Mouse (Mus musculus): ENCODE results near the gene Acox1. TPM values are rescaled to one million over a fixed set of nuclear protein-coding genes. Genes with fewer than 3 reads are reported as not detected.

Acox1 gene
- polyA plus RNA-seq, 1 experiment = 136 TPM

- H3K4me1 ChIP-seq (ENCODE audit: control insufficient read depth, insufficient read depth, low read length) = peaks cover 2% of the 10 kb centered on the region; the same call in 1 of the 2 replicates
- TF ChIP-seq CTCF (IDR thresholded peaks at IDR 0.05; ENCODE audit: extremely low read depth, insufficient read depth, low read length) (no peak), POLR2A (IDR thresholded peaks at IDR 0.05; ENCODE audit: extremely low read depth, insufficient read depth, low read length) (no peak)
- H3K27ac ChIP-seq (ENCODE audit: insufficient read depth, low read length) = no peak overlapping the region
- H3K4me3 ChIP-seq (ENCODE audit: insufficient read depth, low read length) = no peak overlapping the region
Observed at GRCm38 (mm10) chr11:116161312-116161711, 37.5 kb downstream of the Acox1 start.

DNA sequence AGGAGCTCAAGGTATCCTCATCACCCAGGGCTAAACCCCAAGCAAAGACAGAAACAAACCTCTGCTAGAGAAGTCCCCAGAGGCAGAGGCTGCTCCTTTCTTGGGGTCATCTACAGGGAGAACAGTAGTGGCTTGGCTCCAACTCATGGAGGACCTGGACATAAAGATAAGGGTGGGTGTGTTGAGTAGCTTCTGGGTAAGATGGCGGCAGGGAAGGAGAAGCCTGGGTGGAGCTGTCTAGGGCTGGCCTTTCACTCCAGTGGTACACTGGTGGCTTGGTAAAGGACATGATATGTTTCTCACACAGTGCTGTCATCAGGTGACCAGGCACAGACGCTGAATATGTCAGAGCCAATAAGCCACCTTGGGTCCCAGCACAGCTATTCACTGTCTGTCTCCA, 47.9 kb downstream of the Acox1 start:
- no peak overlapping the region for H3K4me3 ChIP-seq (ENCODE audit: insufficient read depth, low read length)

DNA sequence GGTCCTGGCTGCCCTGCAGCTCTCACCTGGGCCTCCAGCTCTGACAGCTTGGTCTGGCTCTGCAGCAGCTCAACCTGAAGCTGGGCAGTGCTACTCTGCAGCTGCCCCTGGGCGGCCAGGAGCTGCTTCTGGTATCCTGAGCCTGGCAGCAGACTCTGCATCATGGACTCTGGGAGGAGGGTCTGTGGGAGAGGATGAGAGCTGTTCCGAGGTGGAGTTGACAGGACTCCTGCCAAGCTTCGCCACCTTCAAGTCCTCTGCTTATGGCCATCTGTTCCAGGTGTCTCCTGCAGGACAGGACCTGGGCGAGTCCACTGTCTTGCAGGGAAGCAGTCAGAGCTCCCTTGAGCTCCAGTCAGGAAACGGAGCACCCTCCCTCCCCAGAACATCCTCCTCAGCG, 49.5 kb downstream of the Acox1 start:
- H3K4me1 ChIP-seq (ENCODE audit: control insufficient read depth, insufficient read depth, low read length) = peaks cover 6% of the 10 kb centered on the region
- no peak overlapping the region for H3K4me3 ChIP-seq (ENCODE audit: insufficient read depth, low read length)
- TF ChIP-seq POLR2A (IDR thresholded peaks at IDR 0.05; ENCODE audit: extremely low read depth, insufficient read depth, low read length) = no peak
- no peak for TF ChIP-seq CTCF (IDR thresholded peaks at IDR 0.05; ENCODE audit: extremely low read depth, insufficient read depth, low read length)
- H3K27ac ChIP-seq (ENCODE audit: insufficient read depth, low read length) = no peak overlapping the region

More for the DNA sequence above, 47.9 kb downstream of the Acox1 start:
- TF ChIP-seq POLR2A (IDR thresholded peaks at IDR 0.05; ENCODE audit: extremely low read depth, insufficient read depth, low read length) (no peak), CTCF (IDR thresholded peaks at IDR 0.05; ENCODE audit: extremely low read depth, insufficient read depth, low read length) (no peak)
- Histone ChIP-seq H3K27ac (ENCODE audit: insufficient read depth, low read length) (no peak overlapping the region), H3K4me1 (ENCODE audit: control insufficient read depth, insufficient read depth, low read length) (peaks cover 3% of the 10 kb centered on the region)

DNA sequence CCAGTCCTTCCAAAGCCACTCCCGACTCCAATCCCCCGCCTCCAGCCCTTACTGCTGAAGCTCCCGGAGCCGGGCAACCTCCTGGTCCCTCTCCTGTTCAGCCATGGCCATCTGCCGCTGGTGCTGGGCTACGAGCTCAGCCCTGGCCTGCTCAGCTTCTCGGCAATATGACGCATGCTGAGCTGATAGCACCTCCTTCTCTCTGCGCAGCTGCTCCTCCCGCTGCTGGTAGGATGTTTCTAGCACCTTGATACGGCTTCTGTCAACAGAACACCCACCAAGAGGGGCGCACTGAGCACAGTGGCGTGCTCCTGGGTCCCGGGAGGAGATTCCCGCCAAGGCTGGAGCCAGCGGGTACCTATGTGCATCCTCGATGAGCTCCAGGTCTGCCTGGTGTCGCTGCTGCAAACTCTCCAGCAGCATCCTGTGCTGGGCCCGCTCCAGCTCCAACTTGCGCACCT, 50.1 kb downstream of the Acox1 start:
- Histone ChIP-seq H3K4me3 (ENCODE audit: insufficient read depth, low read length) (no peak overlapping the region), H3K27ac (ENCODE audit: insufficient read depth, low read length) (0 out of 2 replicates have a peak overlapping the region, but pooled peaks have one; percentile 24), H3K4me1 (ENCODE audit: control insufficient read depth, insufficient read depth, low read length) (peaks cover 6% of the 10 kb centered on the region)
- TF ChIP-seq POLR2A (IDR thresholded peaks at IDR 0.05; ENCODE audit: extremely low read depth, insufficient read depth, low read length) (peak; percentile 14; the same call in 1 of the 2 replicates), CTCF (IDR thresholded peaks at IDR 0.05; ENCODE audit: extremely low read depth, insufficient read depth, low read length) (no peak)

GRCm38 (mm10) chr11:116146294-116146985, 52.4 kb downstream of the Acox1 start:
- Histone ChIP-seq H3K27ac (ENCODE audit: insufficient read depth, low read length) (peak overlapping the region; percentile 58; the same call in 1 of the 2 replicates), H3K4me3 (ENCODE audit: insufficient read depth, low read length) (no peak overlapping the region), H3K4me1 (ENCODE audit: control insufficient read depth, insufficient read depth, low read length) (peaks cover 6% of the 10 kb centered on the region)
- TF ChIP-seq POLR2A (IDR thresholded peaks at IDR 0.05; ENCODE audit: extremely low read depth, insufficient read depth, low read length) = peak; percentile 34; the same call in 1 of the 2 replicates
- no peak for TF ChIP-seq CTCF (IDR thresholded peaks at IDR 0.05; ENCODE audit: extremely low read depth, insufficient read depth, low read length)

- peaks cover 6% of the 10 kb centered on the region for H3K4me1 ChIP-seq (ENCODE audit: control insufficient read depth, insufficient read depth, low read length)
- no peak for TF ChIP-seq CTCF (IDR thresholded peaks at IDR 0.05; ENCODE audit: extremely low read depth, insufficient read depth, low read length)
- no peak for TF ChIP-seq POLR2A (IDR thresholded peaks at IDR 0.05; ENCODE audit: extremely low read depth, insufficient read depth, low read length)
- no peak overlapping the region for H3K4me3 ChIP-seq (ENCODE audit: insufficient read depth, low read length)
- peak overlapping the region; percentile 11; the same call in 1 of the 2 replicates for H3K27ac ChIP-seq (ENCODE audit: insufficient read depth, low read length)
Observed at GRCm38 (mm10) chr11:116145481-116146293, 53.2 kb downstream of the Acox1 start.

DNA sequence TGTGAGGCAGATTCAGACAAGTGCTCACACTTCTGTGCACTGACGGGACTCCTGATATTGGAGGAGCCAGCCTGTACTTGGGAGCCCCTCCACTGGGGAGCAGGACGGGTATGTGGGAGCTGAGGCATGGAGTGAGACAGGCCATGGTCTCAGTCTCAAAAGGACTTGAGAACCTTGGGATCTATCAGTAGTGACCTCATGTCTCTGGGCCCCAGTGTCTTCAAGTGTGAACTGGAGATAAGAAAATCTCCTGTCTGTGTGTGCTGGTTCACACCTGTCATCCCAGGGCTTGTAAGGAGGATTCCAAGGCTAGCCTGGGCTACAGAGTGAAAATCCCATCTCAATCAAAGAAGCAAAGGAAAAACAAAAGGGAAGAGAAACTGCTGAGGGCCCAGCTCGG, 55.4 kb downstream of the Acox1 start:
- no peak overlapping the region for H3K4me3 ChIP-seq (ENCODE audit: insufficient read depth, low read length)
- no peak overlapping the region for H3K27ac ChIP-seq (ENCODE audit: insufficient read depth, low read length)
- TF ChIP-seq POLR2A (IDR thresholded peaks at IDR 0.05; ENCODE audit: extremely low read depth, insufficient read depth, low read length) (no peak), CTCF (IDR thresholded peaks at IDR 0.05; ENCODE audit: extremely low read depth, insufficient read depth, low read length) (no peak)
- H3K4me1 ChIP-seq (ENCODE audit: control insufficient read depth, insufficient read depth, low read length) = peaks cover 6% of the 10 kb centered on the region

DNA sequence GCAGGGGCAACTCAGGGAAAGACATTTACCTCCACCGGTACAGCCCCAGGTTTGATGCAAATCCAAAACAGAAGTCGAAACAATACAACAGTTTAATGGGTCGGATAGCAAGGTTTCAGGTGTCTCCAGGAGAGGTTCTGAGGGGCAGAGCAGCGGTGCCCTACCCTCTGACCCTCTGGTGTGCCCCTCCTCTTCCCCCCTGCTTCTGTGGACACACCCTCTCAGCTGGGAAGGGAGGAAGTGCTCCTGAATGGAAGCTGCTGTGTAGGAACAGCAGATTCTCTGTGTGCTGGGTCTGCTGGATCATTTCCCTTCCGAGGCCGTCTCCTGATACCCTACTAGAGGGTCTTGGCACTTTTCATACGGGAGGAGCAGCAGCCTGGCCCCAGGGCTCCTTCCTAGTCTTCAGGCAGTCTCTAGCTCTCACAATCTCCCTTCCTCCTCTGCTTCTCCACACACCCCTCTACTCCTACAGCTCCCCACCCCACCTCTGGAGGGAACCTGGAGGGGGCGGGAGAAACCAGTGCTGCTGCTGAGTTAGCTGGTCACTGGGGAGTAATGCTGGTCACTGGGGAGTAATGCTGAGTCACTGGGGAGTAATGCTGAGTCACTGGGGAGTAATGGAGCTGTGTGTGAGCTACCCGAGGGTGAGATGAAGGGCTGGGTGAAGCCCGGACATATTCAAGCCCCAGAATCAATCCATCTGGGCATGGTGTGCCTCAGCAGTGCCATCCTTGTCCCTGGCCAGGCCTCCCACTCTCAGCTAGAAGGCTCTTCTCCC, 56.4 kb downstream of the Acox1 start:
- no peak for TF ChIP-seq CTCF (IDR thresholded peaks at IDR 0.05; ENCODE audit: extremely low read depth, insufficient read depth, low read length)
- no peak for TF ChIP-seq POLR2A (IDR thresholded peaks at IDR 0.05; ENCODE audit: extremely low read depth, insufficient read depth, low read length)
- Histone ChIP-seq H3K4me1 (ENCODE audit: control insufficient read depth, insufficient read depth, low read length) (peaks cover 2% of the 10 kb centered on the region; the same call in 1 of the 2 replicates), H3K27ac (ENCODE audit: insufficient read depth, low read length) (no peak overlapping the region), H3K4me3 (ENCODE audit: insufficient read depth, low read length) (no peak overlapping the region)

All from cortical plate, adult 2 months (tissue).